Mouse (Mus musculus): ENCODE results near the gene Cdc123. TPM values are rescaled to one million over a fixed set of nuclear protein-coding genes. Genes with fewer than 3 reads are reported as not detected.

The Cdc123 gene
- polyA plus RNA-seq, 1 experiment from 2014 or later: 244 TPM

DNA sequence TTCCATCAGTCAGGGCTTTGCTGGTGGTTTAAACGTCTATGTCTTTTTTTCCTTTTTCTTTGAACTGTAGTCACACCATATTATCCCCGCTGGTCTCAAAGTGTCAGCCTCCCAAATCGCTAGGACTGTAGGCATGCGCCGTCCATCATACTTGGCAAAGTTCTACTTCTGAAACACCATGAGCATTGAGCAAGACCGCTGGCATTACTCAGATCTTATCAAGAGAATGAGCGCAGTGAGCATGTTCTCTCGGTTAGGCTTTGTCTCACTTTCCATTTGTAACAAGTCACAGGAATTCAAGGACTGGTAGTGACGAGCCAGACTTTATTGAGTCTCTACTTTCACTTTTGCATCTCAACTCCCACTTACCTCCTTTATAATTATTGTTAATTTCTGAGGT lies 6.2 kb upstream of the Cdc123 start:
- Histone ChIP-seq H3K9me3 (ENCODE audit: control insufficient read depth, low read length) (no peaks in the 10 kb centered on the region), H3K4me3 (ENCODE audit: low read length) (no peak overlapping the region), H3K27ac (ENCODE audit: low read depth, low read length) (no peak overlapping the region), H3K4me2 (ENCODE audit: low read length) (no peak overlapping the region), H3K4me1 (ENCODE audit: control insufficient read depth, insufficient read depth, low read depth, low read length) (peaks cover 4% of the 10 kb centered on the region), H3K36me3 (ENCODE audit: control insufficient read depth, insufficient read depth, low read length) (0 out of 2 replicates have a peak, but pooled peaks cover 3% of the 10 kb centered on the region), H3K9ac (ENCODE audit: low read depth, low read length) (no peak overlapping the region), H3K27me3 (replicated peaks; ENCODE audit: control insufficient read depth, insufficient read depth, low read length) (no peaks in the 10 kb centered on the region)
- WGBS: 93% methylated on average over 9 of the region's 9 CpGs
- ATAC-seq: no peak

GRCm38 (mm10) chr2:5845826-5846225 lies 862 bp upstream of the Cdc123 start:
- Histone ChIP-seq H3K36me3 (ENCODE audit: control insufficient read depth, insufficient read depth, low read length) (peaks cover 7% of the 10 kb centered on the region; the same call in 1 of the 2 replicates), H3K4me2 (ENCODE audit: low read length) (peak overlapping the region; percentile 70), H3K9ac (ENCODE audit: low read depth, low read length) (peak overlapping the region; percentile 85), H3K27me3 (replicated peaks; ENCODE audit: control insufficient read depth, insufficient read depth, low read length) (no peaks in the 10 kb centered on the region), H3K4me3 (ENCODE audit: low read length) (peak overlapping the region; percentile 82), H3K4me1 (ENCODE audit: control insufficient read depth, insufficient read depth, low read depth, low read length) (peaks cover 10% of the 10 kb centered on the region), H3K27ac (ENCODE audit: low read depth, low read length) (no peak overlapping the region), H3K9me3 (ENCODE audit: control insufficient read depth, low read length) (no peaks in the 10 kb centered on the region)
- no peak for ATAC-seq
- 32% methylated on average over 4 of the region's 4 CpGs for WGBS

GRCm38 (mm10) chr2:5844181-5844872 lies 637 bp downstream of the Cdc123 start:
- H3K4me3 ChIP-seq (ENCODE audit: low read length): peak overlapping the region; percentile 82

DNA sequence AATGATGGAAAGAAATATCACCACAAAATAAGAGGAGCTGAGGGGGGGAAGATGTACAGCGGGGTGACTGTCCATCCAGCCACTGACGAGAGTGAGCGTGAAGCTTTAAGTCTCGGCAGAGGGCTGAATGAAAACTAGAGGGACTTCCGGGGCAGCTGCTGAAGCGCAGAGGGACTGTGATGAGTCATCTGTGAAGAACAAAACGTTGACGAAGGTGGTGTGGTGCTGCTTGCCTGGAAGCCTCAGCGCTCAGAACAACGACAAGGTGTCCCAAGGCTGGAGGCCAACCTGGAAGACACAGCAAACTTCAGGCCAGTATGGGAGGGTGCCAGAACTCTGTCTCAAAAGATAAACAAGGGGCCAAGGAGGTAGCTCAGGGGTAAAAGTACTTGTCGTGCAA lies 4.1 kb downstream of the Cdc123 start:
- H3K4me2 ChIP-seq (ENCODE audit: low read length): no peak overlapping the region
- peaks cover 3% of the 10 kb centered on the region for H3K4me1 ChIP-seq (ENCODE audit: control insufficient read depth, insufficient read depth, low read depth, low read length)
- peaks cover 21% of the 10 kb centered on the region for H3K36me3 ChIP-seq (ENCODE audit: control insufficient read depth, insufficient read depth, low read length)
- H3K4me3 ChIP-seq (ENCODE audit: low read length): no peak overlapping the region
- ATAC-seq: no peak
- no peak overlapping the region for H3K9ac ChIP-seq (ENCODE audit: low read depth, low read length)
- H3K27ac ChIP-seq (ENCODE audit: low read depth, low read length): no peak overlapping the region
- WGBS: 97% methylated on average over 11 of the region's 11 CpGs
- no peaks in the 10 kb centered on the region for H3K27me3 ChIP-seq (replicated peaks; ENCODE audit: control insufficient read depth, insufficient read depth, low read length)
- no peaks in the 10 kb centered on the region for H3K9me3 ChIP-seq (ENCODE audit: control insufficient read depth, low read length)

More at GRCm38 (mm10) chr2:5844181-5844872, 637 bp downstream of the Cdc123 start:
- Histone ChIP-seq H3K4me1 (ENCODE audit: control insufficient read depth, insufficient read depth, low read depth, low read length) (peaks cover 10% of the 10 kb centered on the region), H3K4me2 (ENCODE audit: low read length) (peak overlapping the region; percentile 80), H3K9ac (ENCODE audit: low read depth, low read length) (peak overlapping the region; percentile 85), H3K36me3 (ENCODE audit: control insufficient read depth, insufficient read depth, low read length) (peaks cover 17% of the 10 kb centered on the region), H3K27ac (ENCODE audit: low read depth, low read length) (peak overlapping the region; percentile 93), H3K27me3 (replicated peaks; ENCODE audit: control insufficient read depth, insufficient read depth, low read length) (no peaks in the 10 kb centered on the region), H3K9me3 (ENCODE audit: control insufficient read depth, low read length) (no peaks in the 10 kb centered on the region)
- 4% methylated on average over 23 of the region's 23 CpGs for WGBS
- ATAC-seq: peak; percentile 55

- no peak overlapping the region for H3K4me2 ChIP-seq (ENCODE audit: low read length)
- peaks cover 8% of the 10 kb centered on the region for H3K36me3 ChIP-seq (ENCODE audit: control insufficient read depth, insufficient read depth, low read length)
- H3K27ac ChIP-seq (ENCODE audit: low read depth, low read length): no peak overlapping the region
- WGBS: 95% methylated on average over 5 of the region's 5 CpGs
- no peak overlapping the region for H3K9ac ChIP-seq (ENCODE audit: low read depth, low read length)
- no peaks in the 10 kb centered on the region for H3K4me1 ChIP-seq (ENCODE audit: control insufficient read depth, insufficient read depth, low read depth, low read length)
- no peak overlapping the region for H3K4me3 ChIP-seq (ENCODE audit: low read length)
- H3K27me3 ChIP-seq (replicated peaks; ENCODE audit: control insufficient read depth, insufficient read depth, low read length): no peaks in the 10 kb centered on the region
- H3K9me3 ChIP-seq (ENCODE audit: control insufficient read depth, low read length): no peaks in the 10 kb centered on the region
- no peak for ATAC-seq
Measured at GRCm38 (mm10) chr2:5825265-5825913, 19.6 kb downstream of the Cdc123 start.

DNA sequence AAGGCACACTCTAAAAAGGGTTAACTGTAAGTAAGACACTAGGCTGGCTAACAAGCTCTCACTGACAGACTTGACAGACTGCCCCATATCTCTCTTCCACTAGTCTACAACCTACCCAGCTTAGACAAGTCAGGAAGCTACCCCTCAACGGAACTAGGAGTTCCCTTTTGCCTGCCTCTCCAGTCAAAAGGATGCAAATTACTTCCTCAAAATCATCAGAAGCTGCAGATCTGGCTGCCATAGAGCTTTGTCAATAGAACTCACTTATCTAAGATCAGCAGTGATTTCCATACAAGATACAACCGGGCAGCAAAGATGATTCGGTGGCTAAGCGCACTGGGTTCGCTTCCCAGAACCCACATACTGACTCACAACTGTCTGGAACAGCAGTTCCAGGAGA lies 20.3 kb downstream of the Cdc123 start:
- Histone ChIP-seq H3K9me3 (ENCODE audit: control insufficient read depth, low read length) (no peaks in the 10 kb centered on the region), H3K4me3 (ENCODE audit: low read length) (no peak overlapping the region), H3K9ac (ENCODE audit: low read depth, low read length) (no peak overlapping the region), H3K4me1 (ENCODE audit: control insufficient read depth, insufficient read depth, low read depth, low read length) (no peaks in the 10 kb centered on the region), H3K4me2 (ENCODE audit: low read length) (no peak overlapping the region), H3K36me3 (ENCODE audit: control insufficient read depth, insufficient read depth, low read length) (peaks cover 14% of the 10 kb centered on the region), H3K27ac (ENCODE audit: low read depth, low read length) (no peak overlapping the region), H3K27me3 (replicated peaks; ENCODE audit: control insufficient read depth, insufficient read depth, low read length) (no peaks in the 10 kb centered on the region)
- no peak for ATAC-seq
- WGBS: 86% methylated on average over 5 of the region's 5 CpGs

GRCm38 (mm10) chr2:5824213-5824612 lies 20.8 kb downstream of the Cdc123 start:
- H3K4me2 ChIP-seq (ENCODE audit: low read length): no peak overlapping the region
- WGBS: 29% methylated on average over 1 of the region's 1 CpGs
- no peaks in the 10 kb centered on the region for H3K27me3 ChIP-seq (replicated peaks; ENCODE audit: control insufficient read depth, insufficient read depth, low read length)
- no peaks in the 10 kb centered on the region for H3K9me3 ChIP-seq (ENCODE audit: control insufficient read depth, low read length)
- H3K4me1 ChIP-seq (ENCODE audit: control insufficient read depth, insufficient read depth, low read depth, low read length): no peaks in the 10 kb centered on the region
- no peak overlapping the region for H3K27ac ChIP-seq (ENCODE audit: low read depth, low read length)
- peaks cover 14% of the 10 kb centered on the region for H3K36me3 ChIP-seq (ENCODE audit: control insufficient read depth, insufficient read depth, low read length)
- no peak overlapping the region for H3K4me3 ChIP-seq (ENCODE audit: low read length)
- H3K9ac ChIP-seq (ENCODE audit: low read depth, low read length): no peak overlapping the region
- no peak for ATAC-seq

DNA sequence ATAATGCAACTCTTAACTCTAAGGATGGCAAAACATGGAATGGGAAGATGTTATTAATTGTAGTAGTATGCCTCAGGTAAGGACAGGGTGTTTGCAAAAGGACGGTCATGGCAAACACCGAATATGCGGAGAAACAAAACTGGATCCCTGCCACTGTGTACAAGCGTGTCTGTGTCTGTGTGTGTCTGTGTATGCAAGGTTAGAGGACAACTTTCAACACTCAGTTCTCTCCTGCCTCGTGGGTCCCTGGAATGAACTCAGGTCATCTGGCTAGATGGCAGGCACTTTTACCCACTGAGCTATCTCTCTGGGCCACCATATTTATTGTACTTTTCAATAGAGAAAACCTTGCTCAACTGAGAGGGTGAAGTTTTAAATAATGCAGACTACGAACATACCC lies 22.5 kb downstream of the Cdc123 start:
- ATAC-seq: no peak
- no peak overlapping the region for H3K4me2 ChIP-seq (ENCODE audit: low read length)
- 94% methylated on average over 6 of the region's 6 CpGs for WGBS
- no peaks in the 10 kb centered on the region for H3K27me3 ChIP-seq (replicated peaks; ENCODE audit: control insufficient read depth, insufficient read depth, low read length)
- H3K9me3 ChIP-seq (ENCODE audit: control insufficient read depth, low read length): no peaks in the 10 kb centered on the region
- H3K4me1 ChIP-seq (ENCODE audit: control insufficient read depth, insufficient read depth, low read depth, low read length): no peaks in the 10 kb centered on the region
- peaks cover 14% of the 10 kb centered on the region for H3K36me3 ChIP-seq (ENCODE audit: control insufficient read depth, insufficient read depth, low read length)
- H3K27ac ChIP-seq (ENCODE audit: low read depth, low read length): no peak overlapping the region
- H3K9ac ChIP-seq (ENCODE audit: low read depth, low read length): no peak overlapping the region
- no peak overlapping the region for H3K4me3 ChIP-seq (ENCODE audit: low read length)

DNA sequence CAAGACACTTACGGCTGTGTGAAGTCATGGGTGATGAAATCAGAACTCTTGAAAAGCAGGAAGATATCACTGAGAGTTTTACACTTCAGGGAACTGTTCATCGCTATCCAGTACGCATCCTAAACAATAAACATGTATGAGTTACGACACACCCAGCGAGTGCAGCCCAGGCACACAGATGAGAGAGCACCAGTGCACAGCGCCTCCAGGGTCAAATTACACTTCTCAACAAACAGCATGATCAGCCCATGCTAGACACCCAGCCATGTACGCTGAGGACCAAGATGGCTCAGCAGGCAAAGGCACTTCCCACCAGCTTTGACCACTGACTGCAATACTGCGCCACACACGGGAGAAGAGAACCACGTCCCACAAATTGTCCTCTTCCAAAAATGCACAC lies 23.7 kb downstream of the Cdc123 start:
- no peak for ATAC-seq
- H3K4me2 ChIP-seq (ENCODE audit: low read length): no peak overlapping the region
- WGBS: 90% methylated on average over 10 of the region's 10 CpGs
- no peaks in the 10 kb centered on the region for H3K4me1 ChIP-seq (ENCODE audit: control insufficient read depth, insufficient read depth, low read depth, low read length)
- no peak overlapping the region for H3K4me3 ChIP-seq (ENCODE audit: low read length)
- H3K9ac ChIP-seq (ENCODE audit: low read depth, low read length): no peak overlapping the region
- peaks cover 15% of the 10 kb centered on the region for H3K36me3 ChIP-seq (ENCODE audit: control insufficient read depth, insufficient read depth, low read length)
- H3K27me3 ChIP-seq (replicated peaks; ENCODE audit: control insufficient read depth, insufficient read depth, low read length): no peaks in the 10 kb centered on the region
- H3K27ac ChIP-seq (ENCODE audit: low read depth, low read length): no peak overlapping the region
- no peaks in the 10 kb centered on the region for H3K9me3 ChIP-seq (ENCODE audit: control insufficient read depth, low read length)

Data from hindbrain, embryonic 16.5 days (tissue).